Mouse (Mus musculus): Measurements from ENCODE around the gene Slc35a3. TPM values are rescaled to one million over a fixed set of nuclear protein-coding genes. Genes with fewer than 3 reads are reported as not detected.

Slc35a3 gene
- polyA plus RNA-seq, 1 experiment, result 3.6 TPM

DNA sequence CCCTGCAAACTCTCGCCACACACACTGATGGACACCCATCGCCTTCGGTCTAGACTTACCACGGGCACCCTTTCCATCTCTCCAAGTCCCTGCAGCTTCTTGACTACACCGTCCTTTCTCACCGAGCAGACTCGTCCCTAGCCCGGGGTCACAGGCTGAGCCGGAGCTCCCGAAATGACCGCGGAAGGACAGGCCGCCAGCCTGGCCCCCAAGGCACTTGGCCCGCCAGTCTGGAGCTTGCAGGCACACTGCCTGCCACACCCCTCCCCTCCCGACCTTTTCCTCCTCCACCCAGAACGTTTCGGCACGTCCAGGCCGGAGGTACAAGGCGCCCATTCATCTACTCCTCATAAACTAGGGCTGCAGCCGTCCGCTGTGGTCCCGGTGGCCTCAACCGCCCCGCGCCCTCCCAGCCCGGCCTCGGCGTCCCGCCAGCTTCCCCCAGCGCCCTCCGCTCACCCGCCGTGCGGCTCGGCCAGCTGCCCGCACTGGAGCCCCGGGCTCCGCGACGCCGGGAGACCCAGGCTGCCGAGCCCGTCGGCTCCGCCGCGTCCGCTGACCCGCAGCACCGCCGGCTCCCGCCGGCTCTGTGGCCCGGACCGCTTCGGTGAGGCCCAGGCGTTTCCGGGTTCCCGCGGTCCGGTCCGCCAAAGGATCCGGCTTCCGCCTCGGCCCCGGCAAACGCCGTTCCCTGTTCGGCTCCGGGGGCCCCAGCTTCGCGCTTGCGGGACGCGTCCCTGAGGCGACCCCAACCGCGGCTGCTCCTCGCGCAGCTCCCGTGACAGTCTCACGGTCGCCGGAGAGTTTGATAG is 801 bp downstream of the Slc35a3 start:
- Histone ChIP-seq H3K4me3 (peak overlapping the region; percentile 60), H3K27me3 (ENCODE audit: control insufficient read depth, insufficient read depth, insufficient read length) (no peaks in the 10 kb centered on the region), H3K79me2 (ENCODE audit: control insufficient read depth, insufficient read depth) (peaks cover 22% of the 10 kb centered on the region), H3K4me2 (ENCODE audit: low read depth) (peak overlapping the region; percentile 96), H3ac (ENCODE audit: control insufficient read depth, insufficient read length) (peak overlapping the region; percentile 66), H3K36me3 (ENCODE audit: control insufficient read depth, insufficient read depth) (no peaks in the 10 kb centered on the region)
- TF ChIP-seq REST (IDR thresholded peaks at IDR 0.05; ENCODE audit: insufficient read depth, insufficient read length) (no peak), USF1 (IDR thresholded peaks at IDR 0.05; ENCODE audit: low read depth) (no peak), MYOG (IDR thresholded peaks at IDR 0.05; ENCODE audit: control insufficient read depth in 1 of 3, insufficient read depth in 1 of 3, insufficient read length in 2 of 3, low read depth in 2 of 3) (peak in 1 of 3 experiments; percentile 35), SRF (IDR thresholded peaks at IDR 0.05; ENCODE audit: control insufficient read depth, insufficient read length, low read depth) (no peak), MAX (IDR thresholded peaks at IDR 0.05; ENCODE audit: low read depth) (no peak), POLR2A (IDR thresholded peaks at IDR 0.05; ENCODE audit: insufficient read length, low read depth) (peak; percentile 68), POLR2AphosphoS2 (IDR thresholded peaks at IDR 0.05; ENCODE audit: insufficient read length, low read depth) (no peak), CEBPB (IDR thresholded peaks at IDR 0.05; ENCODE audit: insufficient read depth, poor library complexity, severe bottlenecking) (no peak), TCF12 (IDR thresholded peaks at IDR 0.05; ENCODE audit: insufficient read depth, poor library complexity, severe bottlenecking) (no peak), MYOD1 (IDR thresholded peaks at IDR 0.05; ENCODE audit: control insufficient read depth in 1 of 3, insufficient read length in 2 of 3, low read depth in 2 of 3) (no peak), TCF3 (IDR thresholded peaks at IDR 0.05; ENCODE audit: insufficient read length, low read depth) (no peak), E2F4 (IDR thresholded peaks at IDR 0.05; ENCODE audit: insufficient read depth) (peak; percentile 72)

DNA sequence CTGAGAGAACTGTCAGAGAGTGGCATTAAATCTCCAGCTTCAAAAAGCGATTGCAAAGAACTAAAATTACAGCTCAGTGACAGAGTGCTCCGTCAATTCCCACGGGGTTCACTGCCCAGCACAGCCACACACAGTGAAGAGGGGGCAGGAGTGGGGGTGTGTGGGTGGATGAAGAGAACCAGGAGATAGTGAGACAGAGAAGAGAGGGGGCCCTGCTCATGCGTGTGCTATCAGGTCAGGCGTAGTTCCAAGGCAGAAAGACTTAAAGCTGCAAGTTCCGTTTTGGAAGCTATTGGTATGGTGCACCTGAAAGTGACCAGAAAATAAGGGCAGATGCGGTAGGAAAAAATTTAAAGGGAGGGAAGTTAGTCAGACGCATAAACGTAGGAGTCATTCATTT is 1.7 kb downstream of the Slc35a3 start:
- H3K79me2 ChIP-seq (ENCODE audit: control insufficient read depth, insufficient read depth), result peaks cover 22% of the 10 kb centered on the region
- no peaks in the 10 kb centered on the region for H3K27me3 ChIP-seq (ENCODE audit: control insufficient read depth, insufficient read depth, insufficient read length)
- peak overlapping the region; percentile 60 for H3K4me3 ChIP-seq
- H3K36me3 ChIP-seq (ENCODE audit: control insufficient read depth, insufficient read depth), result no peaks in the 10 kb centered on the region
- H3K4me2 ChIP-seq (ENCODE audit: low read depth), result peak overlapping the region; percentile 76
- TF ChIP-seq SRF (IDR thresholded peaks at IDR 0.05; ENCODE audit: control insufficient read depth, insufficient read length, low read depth), result no peak
- TF ChIP-seq USF1 (IDR thresholded peaks at IDR 0.05; ENCODE audit: low read depth), result no peak
- no peak for TF ChIP-seq TCF3 (IDR thresholded peaks at IDR 0.05; ENCODE audit: insufficient read length, low read depth)
- TF ChIP-seq POLR2A (IDR thresholded peaks at IDR 0.05; ENCODE audit: insufficient read length, low read depth), result no peak
- no peak for TF ChIP-seq TCF12 (IDR thresholded peaks at IDR 0.05; ENCODE audit: insufficient read depth, poor library complexity, severe bottlenecking)
- TF ChIP-seq REST (IDR thresholded peaks at IDR 0.05; ENCODE audit: insufficient read depth, insufficient read length), result no peak
- TF ChIP-seq E2F4 (IDR thresholded peaks at IDR 0.05; ENCODE audit: insufficient read depth), result no peak
- TF ChIP-seq MYOD1 (IDR thresholded peaks at IDR 0.05; ENCODE audit: control insufficient read depth in 1 of 3, insufficient read length in 2 of 3, low read depth in 2 of 3), result no peak
- TF ChIP-seq MAX (IDR thresholded peaks at IDR 0.05; ENCODE audit: low read depth), result no peak
- TF ChIP-seq MYOG (IDR thresholded peaks at IDR 0.05; ENCODE audit: control insufficient read depth in 1 of 3, insufficient read depth in 1 of 3, insufficient read length in 2 of 3, low read depth in 2 of 3), result no peak
- no peak for TF ChIP-seq POLR2AphosphoS2 (IDR thresholded peaks at IDR 0.05; ENCODE audit: insufficient read length, low read depth)
- no peak for TF ChIP-seq CEBPB (IDR thresholded peaks at IDR 0.05; ENCODE audit: insufficient read depth, poor library complexity, severe bottlenecking)
- H3ac ChIP-seq (ENCODE audit: control insufficient read depth, insufficient read length), result peak overlapping the region; percentile 66

DNA sequence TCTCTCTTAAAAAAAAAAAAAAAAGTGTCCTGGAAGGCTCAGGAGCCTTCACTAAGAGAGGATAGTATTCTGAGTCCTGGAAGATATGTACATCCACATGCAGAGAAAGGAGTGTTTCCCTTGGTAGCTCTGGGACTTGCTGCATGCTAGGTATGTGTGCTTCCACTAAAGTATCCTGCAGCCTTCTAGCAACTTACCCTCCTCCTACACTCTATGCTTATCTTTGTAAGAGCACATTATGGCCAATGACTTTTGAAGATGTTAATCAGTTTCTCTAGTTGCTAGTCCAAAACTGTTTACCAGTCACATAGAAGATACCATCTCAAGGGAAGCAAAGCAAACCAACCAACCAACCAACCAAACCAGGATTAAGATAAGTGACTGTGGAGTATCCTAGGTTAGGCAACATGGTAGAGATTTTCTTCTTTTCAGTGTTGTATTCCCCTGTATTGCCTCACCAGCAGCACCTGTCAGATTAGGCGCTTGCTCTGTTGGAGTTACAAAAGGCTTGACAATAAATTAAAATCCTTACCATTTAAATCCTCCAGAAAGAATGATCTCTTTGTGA is 6.9 kb downstream of the Slc35a3 start:
- H3K27me3 ChIP-seq (ENCODE audit: control insufficient read depth, insufficient read depth, insufficient read length), result no peaks in the 10 kb centered on the region
- TF ChIP-seq TCF12 (IDR thresholded peaks at IDR 0.05; ENCODE audit: insufficient read depth, poor library complexity, severe bottlenecking), result no peak
- H3K4me3 ChIP-seq, result no peak overlapping the region
- H3K79me2 ChIP-seq (ENCODE audit: control insufficient read depth, insufficient read depth), result peaks cover 27% of the 10 kb centered on the region
- H3K36me3 ChIP-seq (ENCODE audit: control insufficient read depth, insufficient read depth), result no peaks in the 10 kb centered on the region
- H3ac ChIP-seq (ENCODE audit: control insufficient read depth, insufficient read length), result no peak overlapping the region
- H3K4me2 ChIP-seq (ENCODE audit: low read depth), result no peak overlapping the region

DNA sequence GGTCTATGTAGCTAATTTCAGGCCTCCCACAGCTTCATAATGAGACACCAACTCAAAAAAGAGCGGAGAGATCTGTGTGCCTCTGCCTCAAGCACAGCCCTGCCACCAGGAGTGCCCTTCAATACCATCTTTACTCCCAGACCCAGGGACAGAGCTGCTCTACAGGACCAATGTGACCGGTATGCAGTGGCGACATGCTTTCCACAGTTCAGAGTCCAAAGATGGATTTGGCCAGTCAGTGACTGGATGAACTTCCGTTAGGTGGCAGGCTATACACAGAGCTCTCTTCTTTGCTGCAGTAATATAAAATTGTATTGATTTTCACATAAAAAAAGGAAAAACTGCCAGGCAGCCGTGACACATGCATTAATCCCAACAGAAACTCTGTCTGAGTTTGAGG is 8.8 kb downstream of the Slc35a3 start:
- Histone ChIP-seq H3K27me3 (ENCODE audit: control insufficient read depth, insufficient read depth, insufficient read length) (no peaks in the 10 kb centered on the region), H3K79me2 (ENCODE audit: control insufficient read depth, insufficient read depth) (peaks cover 19% of the 10 kb centered on the region), H3ac (ENCODE audit: control insufficient read depth, insufficient read length) (no peak overlapping the region), H3K4me3 (no peak overlapping the region), H3K36me3 (ENCODE audit: control insufficient read depth, insufficient read depth) (no peaks in the 10 kb centered on the region), H3K4me2 (ENCODE audit: low read depth) (no peak overlapping the region)
- no peak for TF ChIP-seq CEBPB (IDR thresholded peaks at IDR 0.05; ENCODE audit: insufficient read depth, poor library complexity, severe bottlenecking)

DNA sequence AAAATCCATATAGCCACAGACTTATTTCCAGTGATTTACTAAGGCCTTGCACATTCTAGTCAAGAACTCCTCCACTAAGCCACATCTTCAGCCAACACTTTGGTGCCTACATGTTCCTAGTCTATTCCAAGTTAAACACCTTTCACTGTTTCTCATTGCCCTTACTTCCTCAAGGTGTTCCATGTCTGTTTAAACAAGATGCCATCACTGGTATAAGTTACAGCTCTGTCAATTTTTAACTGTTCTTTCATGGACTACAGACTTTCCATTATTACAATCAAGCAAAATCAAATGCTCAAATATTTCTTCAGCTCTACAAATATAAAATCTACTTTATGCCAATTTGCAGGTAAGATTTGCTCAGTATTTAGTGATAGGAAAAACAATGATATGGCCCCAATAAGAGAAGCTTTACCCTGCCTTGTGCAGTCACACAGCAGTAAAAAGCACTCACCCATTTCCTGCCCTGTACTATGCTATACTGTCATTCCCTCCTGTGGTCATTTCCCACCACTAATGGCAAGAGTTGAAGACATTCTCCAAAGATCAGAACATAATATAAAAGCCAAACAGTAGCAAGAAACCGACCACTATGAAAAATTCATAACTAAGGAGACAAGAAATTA is 9.9 kb downstream of the Slc35a3 start:
- TF ChIP-seq TCF3 (IDR thresholded peaks at IDR 0.05; ENCODE audit: insufficient read length, low read depth) (no peak), MYOG (IDR thresholded peaks at IDR 0.05; ENCODE audit: control insufficient read depth in 1 of 3, insufficient read depth in 1 of 3, insufficient read length in 2 of 3, low read depth in 2 of 3) (no peak), TCF12 (IDR thresholded peaks at IDR 0.05; ENCODE audit: insufficient read depth, poor library complexity, severe bottlenecking) (no peak), REST (IDR thresholded peaks at IDR 0.05; ENCODE audit: insufficient read depth, insufficient read length) (no peak), CEBPB (IDR thresholded peaks at IDR 0.05; ENCODE audit: insufficient read depth, poor library complexity, severe bottlenecking) (no peak), POLR2AphosphoS2 (IDR thresholded peaks at IDR 0.05; ENCODE audit: insufficient read length, low read depth) (no peak), MAX (IDR thresholded peaks at IDR 0.05; ENCODE audit: low read depth) (no peak), POLR2A (IDR thresholded peaks at IDR 0.05; ENCODE audit: insufficient read length, low read depth) (no peak), SRF (IDR thresholded peaks at IDR 0.05; ENCODE audit: control insufficient read depth, insufficient read length, low read depth) (no peak), MYOD1 (IDR thresholded peaks at IDR 0.05; ENCODE audit: control insufficient read depth in 1 of 3, insufficient read length in 2 of 3, low read depth in 2 of 3) (no peak), USF1 (IDR thresholded peaks at IDR 0.05; ENCODE audit: low read depth) (no peak), E2F4 (IDR thresholded peaks at IDR 0.05; ENCODE audit: insufficient read depth) (no peak)
- Histone ChIP-seq H3K79me2 (ENCODE audit: control insufficient read depth, insufficient read depth) (peaks cover 19% of the 10 kb centered on the region), H3K4me2 (ENCODE audit: low read depth) (no peak overlapping the region), H3K4me3 (no peak overlapping the region), H3K36me3 (ENCODE audit: control insufficient read depth, insufficient read depth) (no peaks in the 10 kb centered on the region), H3K27me3 (ENCODE audit: control insufficient read depth, insufficient read depth, insufficient read length) (no peaks in the 10 kb centered on the region), H3ac (ENCODE audit: control insufficient read depth, insufficient read length) (no peak overlapping the region)

All from myocyte (in vitro differentiated cells).